Mouse (Mus musculus): Measurements from ENCODE around the gene Gm5751. TPM values are rescaled to one million over a fixed set of nuclear protein-coding genes. Genes with fewer than 3 reads are reported as not detected.

Gene Gm5751
- polyA plus RNA-seq, 1 experiment from 2014 or later: not detected

- Histone ChIP-seq H3K9me3 (no peaks in the 10 kb centered on the region), H3K36me3 (no peaks in the 10 kb centered on the region), H3K9ac (no peak overlapping the region), H3K4me3 (no peak overlapping the region), H3K4me2 (no peak overlapping the region), H3K27ac (replicated peaks) (no peak overlapping the region), H3K27me3 (no peaks in the 10 kb centered on the region), H3K4me1 (replicated peaks) (no peaks in the 10 kb centered on the region)
- no peak for ATAC-seq (ENCODE audit: low read depth)
- WGBS: 59% methylated on average over 9 of the region's 9 CpGs
These were observed 48.0 kb downstream of the Gm5751 start for GRCm38 (mm10) chrX:8921813-8922607.

GRCm38 (mm10) chrX:8927308-8927707, 53.3 kb downstream of the Gm5751 start:
- H3K9ac ChIP-seq: no peak overlapping the region
- H3K4me1 ChIP-seq (replicated peaks): no peaks in the 10 kb centered on the region
- no peaks in the 10 kb centered on the region for H3K9me3 ChIP-seq
- no peak overlapping the region for H3K27ac ChIP-seq (replicated peaks)
- WGBS: 29% methylated on average over 4 of the region's 4 CpGs
- no peak overlapping the region for H3K4me3 ChIP-seq
- H3K27me3 ChIP-seq: no peaks in the 10 kb centered on the region
- H3K4me2 ChIP-seq: no peak overlapping the region
- no peak for ATAC-seq (ENCODE audit: low read depth)
- no peaks in the 10 kb centered on the region for H3K36me3 ChIP-seq

Other genes with a start within 250 kb of the Gm5751 start
- gene Ssxb8, start 183.4 kb upstream of the Gm5751 start, polyA plus RNA-seq (2015; fragmentation: Nextera tagmentation; extraction: Ambion mirVana): not detected in 2 replicates
- not detected in 2 replicates for gene Ssx9, start 125.8 kb upstream of the Gm5751 start, polyA plus RNA-seq (2015; fragmentation: Nextera tagmentation; extraction: Ambion mirVana)
- not detected in 2 replicates for gene Ssxb5, start 70.6 kb upstream of the Gm5751 start, polyA plus RNA-seq (2015; fragmentation: Nextera tagmentation; extraction: Ambion mirVana)
- not detected in 2 replicates for gene Gm6592, start 30.3 kb upstream of the Gm5751 start, polyA plus RNA-seq (2015; fragmentation: Nextera tagmentation; extraction: Ambion mirVana)
- gene B630019K06Rik, start 18.1 kb downstream of the Gm5751 start, polyA plus RNA-seq (2015; fragmentation: Nextera tagmentation; extraction: Ambion mirVana): 17.5 and 20.7 TPM in 2 replicates
- not detected in 2 replicates for gene Fthl17b, start 88.7 kb downstream of the Gm5751 start, polyA plus RNA-seq (2015; fragmentation: Nextera tagmentation; extraction: Ambion mirVana)
- gene Fthl17c, start 102.3 kb downstream of the Gm5751 start, polyA plus RNA-seq (2015; fragmentation: Nextera tagmentation; extraction: Ambion mirVana): not detected in 2 replicates
- gene Fthl17d, start 112.5 kb downstream of the Gm5751 start, polyA plus RNA-seq (2015; fragmentation: Nextera tagmentation; extraction: Ambion mirVana): not detected in 2 replicates
- gene Fthl17e, start 159.2 kb downstream of the Gm5751 start, polyA plus RNA-seq (2015; fragmentation: Nextera tagmentation; extraction: Ambion mirVana): not detected in 2 replicates
- not detected in 2 replicates for gene Fthl17f, start 188.8 kb downstream of the Gm5751 start, polyA plus RNA-seq (2015; fragmentation: Nextera tagmentation; extraction: Ambion mirVana)
- gene 4930402K13Rik, start 230.3 kb downstream of the Gm5751 start, polyA plus RNA-seq (2015; fragmentation: Nextera tagmentation; extraction: Ambion mirVana): not detected in 2 replicates

All from neural tube, embryonic 13.5 days (tissue).